13 mouse cellular contexts compared by ENCODE assay signal in genomic region chr8:118062736-118063135, GRCm38 (mm10).
"Had no signal": no experiment of that assay in that cellular context is flagged by ENCODE, and none has a peak within 500 bp of the region (broad histone marks: within the 10 kb centered on the region; RNA-seq: fewer than 3 reads in every experiment).

No protein-coding gene starts in this region.

- DNase-seq: gastrocnemius, adult 2 months; gastrocnemius, postnatal 10 days; gastrocnemius, postnatal 25 days; heart, adult 2 months; heart, postnatal 14 days; heart, postnatal 4 days; kidney, adult 18-20 months; kidney, adult 8-10 months; kidney, postnatal 10 days; kidney, postnatal 25 days; kidney, postnatal 4 days; liver; liver, embryonic 13.5 days had no signal
